Mouse (Mus musculus): ENCODE measurements around the gene Gatad2b.
A peak's percentile ranks its signal among the peaks of the same experiment; 100 is the strongest.

The Gatad2b gene

DNA sequence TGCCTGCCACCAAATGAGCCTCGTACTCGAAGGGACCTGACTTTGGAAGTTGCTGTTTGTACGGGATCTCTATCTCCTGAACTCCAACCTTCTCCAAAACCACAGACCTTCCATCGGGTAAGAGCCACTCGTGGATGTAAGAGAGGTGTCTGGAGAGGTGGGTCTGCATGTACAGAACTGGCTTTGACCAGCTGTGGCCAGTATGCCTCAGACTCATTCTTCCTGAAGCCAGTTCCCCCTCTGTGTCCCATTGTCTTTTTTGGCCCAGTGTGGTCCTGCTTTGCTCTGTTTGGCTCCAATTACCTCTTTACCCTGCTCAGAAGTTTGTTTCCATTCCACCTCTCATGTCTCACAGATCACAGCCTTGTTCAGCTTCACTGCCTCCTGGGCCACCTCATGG, 85.5 kb downstream of the Gatad2b start:
- no peak for DNase-seq (ENCODE audit: low spot score)

DNA sequence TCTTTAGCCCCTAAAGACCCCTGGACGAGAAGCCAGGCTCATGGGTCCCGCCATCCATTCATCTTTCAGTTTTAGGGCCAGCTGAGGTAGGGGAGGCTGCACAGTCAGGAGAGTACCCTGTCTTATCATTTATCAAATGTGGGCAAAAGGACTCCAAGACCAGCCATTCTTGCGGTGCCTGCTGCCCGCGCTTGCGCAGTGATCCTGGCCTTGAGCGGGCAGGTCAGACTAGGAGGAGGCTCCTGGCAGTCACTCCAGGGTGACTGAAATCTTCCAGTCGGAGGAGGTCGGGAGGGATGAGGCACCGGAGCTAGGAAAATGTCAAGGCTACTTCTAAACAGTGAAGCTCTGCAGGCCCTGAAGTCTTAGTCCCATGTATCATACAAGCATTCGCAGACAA, 88.7 kb downstream of the Gatad2b start:
- no peak for DNase-seq (ENCODE audit: low spot score)

DNA sequence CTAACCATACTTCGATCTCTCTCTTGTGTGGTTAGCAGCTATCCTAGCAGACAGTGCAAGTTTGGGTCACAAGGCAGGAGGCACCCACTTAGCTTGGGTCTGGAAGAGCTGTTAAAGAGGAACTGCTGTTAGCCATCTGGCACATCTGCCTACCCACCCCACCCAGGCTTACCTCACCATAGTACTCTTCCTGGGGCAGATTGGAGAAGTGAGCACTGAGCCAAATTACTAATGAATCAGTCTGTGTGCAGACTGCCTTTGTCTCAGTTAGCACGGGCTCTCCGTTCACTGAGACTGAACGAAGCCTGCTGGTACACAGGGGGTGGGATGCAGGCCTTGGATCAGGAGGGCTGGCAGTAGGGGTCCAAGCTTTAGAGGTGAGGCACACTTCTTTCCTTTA, 90.7 kb downstream of the Gatad2b start:
- DNase-seq (ENCODE audit: low spot score): peak; percentile 65

DNA sequence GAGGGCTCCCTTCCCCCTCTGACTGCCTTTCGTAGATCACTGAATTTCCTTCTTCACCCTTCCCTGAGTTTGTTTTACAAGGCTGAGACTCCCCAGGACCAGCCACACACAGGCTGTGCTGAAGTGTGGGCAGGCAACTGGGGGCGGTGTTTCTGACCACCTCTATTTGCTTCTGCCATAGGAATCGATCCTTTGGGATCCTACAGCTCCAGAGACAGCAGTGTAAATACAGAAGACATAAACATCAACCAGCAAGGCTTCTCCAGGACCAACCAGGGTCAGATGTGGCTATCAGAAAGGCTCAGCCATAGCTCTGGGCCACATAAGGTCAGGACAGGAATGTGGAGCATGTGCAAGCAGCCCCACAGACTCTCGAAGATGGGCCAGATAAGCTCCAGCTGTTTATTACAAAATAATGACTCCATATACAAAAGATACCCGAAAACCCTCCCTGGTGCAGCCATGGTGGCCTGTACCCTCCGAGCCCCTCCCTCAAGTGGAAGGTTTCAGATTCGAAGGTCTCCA, 91.9 kb downstream of the Gatad2b start:
- no peak for DNase-seq (ENCODE audit: low spot score)

DNA sequence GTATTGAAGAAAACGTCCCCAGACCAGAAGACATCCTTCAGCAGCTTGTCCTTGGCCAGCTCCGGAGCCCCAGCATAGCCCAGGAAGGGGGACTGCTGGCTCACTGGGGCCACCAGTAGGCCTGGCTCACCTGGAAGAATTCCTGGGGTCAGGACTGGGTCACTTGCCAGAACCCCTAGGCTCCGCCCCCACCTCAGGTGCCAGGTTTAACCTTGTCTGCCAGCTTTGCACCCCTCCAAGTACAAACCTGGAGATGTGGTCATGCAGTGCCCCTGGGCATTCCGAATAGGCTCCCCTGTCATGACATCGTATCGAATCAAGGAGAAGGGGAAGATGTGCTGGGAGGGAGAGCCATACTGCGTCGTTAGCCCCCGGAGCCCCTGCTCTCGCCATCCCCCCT, 93.8 kb downstream of the Gatad2b start:
- no peak for DNase-seq (ENCODE audit: low spot score)

DNA sequence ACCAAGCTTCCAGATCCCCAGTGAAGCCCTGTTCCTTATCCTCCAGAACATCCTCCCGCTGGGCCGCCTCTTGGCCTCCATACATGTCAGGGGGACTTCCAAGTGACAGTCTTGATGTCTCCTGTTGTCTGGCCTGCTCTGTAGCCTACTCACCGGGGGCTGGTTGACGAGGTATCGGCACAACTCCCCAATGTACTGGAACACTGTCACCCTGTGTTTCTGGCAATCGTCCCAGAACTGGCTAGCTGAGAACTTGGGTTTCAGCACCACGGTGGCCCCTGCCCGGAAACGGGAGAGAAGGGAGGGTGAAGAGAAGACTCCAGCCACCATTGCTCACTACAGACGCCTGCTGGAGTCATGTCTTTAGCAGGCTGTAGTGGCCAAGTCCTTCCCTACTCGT, 94.5 kb downstream of the Gatad2b start:
- peak; percentile 58 for DNase-seq (ENCODE audit: low spot score)

DNA sequence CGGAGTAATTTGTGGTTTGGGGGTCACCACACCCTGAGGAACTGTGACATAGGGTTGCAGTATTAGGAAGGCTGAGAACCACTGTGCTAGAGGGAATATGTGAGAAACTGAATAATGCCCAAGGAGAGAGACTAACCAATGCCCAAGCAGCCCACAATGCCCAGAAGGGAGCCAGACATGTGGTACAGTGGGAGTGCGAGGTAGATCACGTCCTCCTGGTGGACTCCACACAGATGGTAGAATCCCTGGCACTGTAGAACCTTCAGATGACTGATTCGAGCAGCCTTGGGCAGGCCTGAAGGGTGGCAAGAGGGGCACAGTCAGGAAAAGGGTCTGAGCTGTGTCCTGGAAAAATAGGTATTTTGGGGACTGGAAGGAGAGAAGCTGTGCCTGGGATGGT, 95.2 kb downstream of the Gatad2b start:
- no peak for DNase-seq (ENCODE audit: low spot score)

DNA sequence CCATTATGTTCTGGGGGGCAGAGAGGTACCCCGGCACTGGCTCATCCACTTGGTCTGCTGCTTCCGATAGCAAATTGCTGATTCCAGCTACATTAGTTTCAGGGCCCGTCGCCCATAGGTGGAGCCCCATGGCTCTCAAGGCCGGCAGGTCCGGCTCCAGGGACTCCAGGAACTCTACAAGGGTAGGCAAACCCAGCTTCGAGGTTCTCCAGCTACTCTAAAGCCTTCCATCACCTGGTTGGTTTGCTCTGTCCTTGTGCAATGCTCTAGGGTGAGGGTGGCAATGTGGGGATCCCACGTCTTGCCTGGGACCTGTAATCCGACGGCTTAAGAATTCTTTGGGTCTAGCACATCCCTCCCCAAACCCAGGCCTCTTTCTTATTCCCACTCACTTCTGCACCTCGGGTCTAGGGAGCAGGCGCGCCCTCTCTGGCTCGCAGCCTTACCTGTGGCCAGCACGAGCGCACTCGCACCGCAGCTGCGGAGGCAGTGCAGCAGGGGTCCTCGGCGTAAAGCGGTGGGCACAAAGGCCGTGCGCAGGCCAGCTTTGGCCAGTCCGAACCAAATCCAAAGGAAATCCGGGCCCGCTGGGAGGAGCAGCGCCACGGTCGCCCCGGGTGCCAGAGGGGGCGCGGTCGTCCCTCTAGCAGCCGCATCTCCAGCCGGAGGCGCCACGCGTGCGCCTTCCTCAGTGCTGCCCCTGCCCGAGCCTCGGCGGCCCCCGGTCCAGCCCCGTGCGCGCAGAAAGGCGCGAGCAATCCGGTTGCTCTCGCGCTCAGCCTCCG, 95.9 kb downstream of the Gatad2b start:
- DNase-seq (ENCODE audit: low spot score): no peak

DNA sequence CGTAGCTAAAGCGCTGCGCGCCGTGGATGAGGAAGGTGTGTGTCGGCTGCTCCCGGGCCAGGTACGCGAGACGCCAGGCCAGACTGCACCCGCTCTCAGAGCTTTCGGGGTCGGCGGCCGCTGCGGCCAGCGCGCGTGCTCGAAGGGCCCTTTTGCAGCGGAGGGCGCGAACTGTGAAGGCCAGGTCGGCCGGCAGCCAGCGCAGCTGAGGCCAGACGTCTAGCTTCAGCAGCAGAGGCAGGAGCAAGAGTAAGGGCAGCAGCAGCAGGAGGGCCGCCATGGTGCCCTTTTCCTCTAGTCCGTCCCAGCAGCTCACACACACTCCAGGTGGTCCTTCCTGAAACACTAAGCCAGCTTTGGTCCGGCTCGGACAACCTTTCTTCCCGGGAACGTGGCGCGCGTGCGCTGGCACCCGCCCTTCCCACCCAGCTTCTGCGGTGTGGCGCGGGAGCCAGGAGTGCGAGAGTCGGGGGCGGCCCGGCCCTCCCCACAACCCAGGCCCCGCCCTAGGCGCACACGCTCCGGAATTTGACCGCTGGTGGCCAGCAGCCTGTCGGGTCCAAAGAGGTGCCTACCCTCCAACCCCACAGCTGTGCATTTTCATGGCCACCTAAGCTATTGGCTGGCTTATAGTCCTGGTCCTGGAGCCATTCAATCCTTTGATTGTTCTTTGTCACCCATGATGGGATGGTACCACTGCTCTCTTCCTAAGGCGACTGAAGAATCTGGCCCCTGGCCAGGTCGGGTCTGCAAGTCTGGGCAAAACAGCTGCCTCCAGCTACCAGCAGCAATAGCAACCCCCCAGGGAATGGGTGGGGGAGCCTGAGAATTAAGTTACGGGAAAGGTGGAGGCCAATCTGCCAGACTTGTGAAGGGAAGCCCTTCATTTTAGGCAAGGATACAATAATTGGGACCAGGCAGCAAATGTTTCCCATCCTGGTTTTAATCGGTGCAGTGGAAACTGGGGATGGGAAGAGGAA, 96.8 kb downstream of the Gatad2b start, which contains the start of gene Slc27a3:
Gene Slc27a3, minus strand, starts transcription at position 428 of the 980 bp plus-strand sequence.
- DNase-seq (ENCODE audit: low spot score): no peak

DNA sequence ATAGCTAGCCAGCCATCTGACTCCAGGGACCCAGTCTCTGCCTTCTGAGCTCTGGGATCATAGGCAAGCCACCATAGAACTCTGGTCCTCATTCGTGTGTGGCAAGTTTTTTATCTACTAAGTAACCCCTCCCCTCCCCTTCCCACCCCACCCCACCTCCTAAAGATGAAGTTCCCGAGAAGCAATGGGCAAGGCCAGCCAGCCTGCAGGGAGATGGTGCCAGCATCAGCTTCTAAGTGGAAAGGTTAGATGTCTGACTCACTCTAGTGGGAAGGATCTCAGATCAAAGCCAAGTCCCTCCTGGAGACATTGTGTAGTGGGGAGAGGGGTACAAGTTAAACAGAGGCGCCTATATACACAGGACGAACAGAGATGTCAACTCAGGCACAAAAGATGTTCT, 98.0 kb downstream of the Gatad2b start:
- no peak for DNase-seq (ENCODE audit: low spot score)

DNA sequence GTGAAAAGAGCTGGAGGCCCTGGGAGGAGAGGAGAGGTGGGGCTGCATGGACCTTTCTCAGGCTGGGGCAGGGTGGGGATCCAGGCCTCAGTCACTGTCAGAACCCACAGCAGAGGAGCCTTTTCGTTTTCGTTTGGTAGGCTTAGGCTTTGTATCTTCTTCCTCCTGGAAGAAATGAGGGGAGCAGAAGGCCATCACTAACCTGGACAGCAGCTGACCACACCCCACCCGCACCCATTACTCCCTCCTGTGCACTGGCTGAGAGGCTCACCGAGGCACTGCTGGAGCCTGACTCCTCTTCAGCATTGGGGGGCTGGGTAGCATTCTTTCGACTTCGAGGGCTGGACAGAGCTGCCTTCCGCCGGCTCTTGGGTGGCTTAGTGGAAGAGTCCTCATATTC, 99.0 kb downstream of the Gatad2b start:
- no peak for DNase-seq (ENCODE audit: low spot score)

DNA sequence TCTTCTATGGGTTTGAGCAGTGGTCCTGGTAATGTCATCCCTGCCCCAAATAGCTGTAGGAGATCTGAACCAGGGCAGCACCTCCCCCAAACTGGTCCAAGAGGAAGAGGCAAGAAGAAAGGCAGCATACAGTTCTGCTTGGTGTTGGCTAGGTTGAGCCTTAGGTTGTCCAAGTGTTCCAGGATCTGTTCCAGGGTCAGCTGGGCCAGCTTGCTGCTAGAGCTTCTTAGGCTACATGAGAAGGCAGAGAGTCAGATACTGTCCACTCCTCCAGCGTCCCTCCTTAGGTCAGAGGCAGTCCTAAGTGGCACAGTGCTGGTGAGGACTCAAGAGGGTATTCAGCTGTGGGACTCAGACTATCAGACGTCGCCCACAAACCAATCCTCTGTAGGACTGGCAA, 99.7 kb downstream of the Gatad2b start:
- no peak for DNase-seq (ENCODE audit: low spot score)

DNA sequence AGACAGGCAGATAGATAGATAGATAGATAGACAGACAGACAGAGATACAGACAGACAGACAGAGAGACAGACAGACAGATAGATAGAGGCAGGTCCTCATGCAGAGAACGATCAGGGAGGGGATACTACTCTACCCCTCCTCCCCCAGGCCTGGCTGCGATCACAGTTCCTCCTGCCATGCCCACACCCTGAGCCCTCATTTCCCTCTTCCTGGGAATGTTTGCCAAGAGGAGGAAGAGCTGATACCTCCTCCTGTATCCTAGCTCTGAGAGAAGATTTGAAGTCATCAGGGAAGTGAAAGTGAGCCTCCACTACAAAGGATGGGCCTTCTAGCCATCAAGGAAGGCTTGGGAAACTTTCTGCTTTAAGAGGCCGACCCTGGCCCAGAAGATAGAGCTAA, 102.7 kb downstream of the Gatad2b start:
- no peak for DNase-seq (ENCODE audit: low spot score)

DNA sequence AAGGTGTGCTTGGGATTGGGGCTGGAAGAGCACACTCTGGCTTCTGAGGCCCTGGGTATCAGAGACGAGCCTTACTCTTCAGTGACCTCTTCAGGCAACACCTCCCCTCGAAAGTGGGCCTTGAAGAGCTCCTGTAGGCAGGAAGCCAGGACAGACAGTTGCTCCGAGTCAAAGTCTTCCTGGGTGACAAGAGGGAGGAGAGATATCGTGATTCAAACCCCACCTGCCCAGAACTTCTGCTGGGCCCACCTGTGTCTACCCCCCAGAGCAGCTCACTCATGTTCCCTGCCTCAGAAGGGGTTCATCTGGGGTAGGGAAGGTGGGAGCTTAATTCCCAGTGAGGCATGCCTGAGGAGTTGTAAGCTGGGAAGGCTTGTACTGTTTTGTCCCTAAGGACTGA, 108.0 kb downstream of the Gatad2b start:
- DNase-seq (ENCODE audit: low spot score): no peak

DNA sequence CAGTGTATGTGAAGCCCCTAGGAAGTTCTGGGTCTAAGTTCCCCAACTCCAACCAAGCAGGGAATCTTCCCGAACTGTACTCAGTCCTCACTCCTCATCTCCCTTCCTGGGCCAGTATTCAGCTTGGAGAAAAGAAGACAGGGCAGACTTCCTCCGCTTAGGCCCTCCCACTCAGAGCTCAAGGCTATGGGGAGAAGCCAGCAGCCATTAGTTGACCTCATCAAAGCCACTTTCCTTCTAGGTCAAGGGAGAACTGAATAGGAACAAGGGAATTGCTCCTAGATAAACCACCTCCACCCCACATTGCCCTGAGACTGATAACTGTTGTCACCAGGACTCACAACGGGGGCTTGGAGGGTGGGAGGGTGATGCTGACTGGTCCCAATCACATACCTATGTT, 111.1 kb downstream of the Gatad2b start:
- no peak for DNase-seq (ENCODE audit: low spot score)

DNA sequence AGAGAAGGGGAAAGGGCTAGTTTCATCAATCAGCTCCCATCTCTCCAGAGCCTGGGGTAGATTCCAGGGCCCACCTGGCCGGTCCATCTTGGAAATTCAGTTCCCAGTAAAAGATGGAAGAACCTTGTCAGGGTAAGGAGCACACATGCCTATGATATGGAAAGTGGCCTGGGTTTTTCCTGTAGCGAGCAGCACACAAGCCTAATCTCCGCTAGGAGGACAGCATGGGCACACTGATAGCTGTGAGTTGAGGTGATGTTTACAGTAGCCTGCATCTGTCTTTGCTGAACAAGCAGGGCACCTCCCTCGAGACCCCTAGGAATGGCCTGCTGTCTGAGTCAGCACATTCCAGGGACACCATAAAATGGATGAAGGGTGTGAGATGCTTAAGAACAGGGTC, 111.6 kb downstream of the Gatad2b start:
- no peak for DNase-seq (ENCODE audit: low spot score)

DNA sequence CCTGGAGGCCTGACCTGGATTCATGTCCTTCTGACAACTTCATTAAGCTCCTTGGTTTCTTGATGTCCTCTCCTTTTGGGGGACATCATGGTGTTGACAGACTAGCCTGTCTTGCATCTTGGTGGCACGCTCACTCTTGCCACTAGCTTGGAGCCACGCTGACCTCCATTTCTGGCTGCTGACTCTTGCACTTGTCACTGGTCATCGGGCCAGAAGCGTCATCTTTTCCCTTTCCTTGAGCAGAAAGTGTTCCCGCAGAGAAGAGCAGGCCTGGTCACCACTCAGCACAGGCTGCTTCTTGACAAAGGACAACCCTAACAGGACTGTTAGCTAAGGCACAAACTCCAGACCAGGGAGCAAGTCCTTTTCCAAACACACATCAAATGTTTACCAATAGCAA, 113.4 kb downstream of the Gatad2b start:
- DNase-seq (ENCODE audit: low spot score): no peak

DNA sequence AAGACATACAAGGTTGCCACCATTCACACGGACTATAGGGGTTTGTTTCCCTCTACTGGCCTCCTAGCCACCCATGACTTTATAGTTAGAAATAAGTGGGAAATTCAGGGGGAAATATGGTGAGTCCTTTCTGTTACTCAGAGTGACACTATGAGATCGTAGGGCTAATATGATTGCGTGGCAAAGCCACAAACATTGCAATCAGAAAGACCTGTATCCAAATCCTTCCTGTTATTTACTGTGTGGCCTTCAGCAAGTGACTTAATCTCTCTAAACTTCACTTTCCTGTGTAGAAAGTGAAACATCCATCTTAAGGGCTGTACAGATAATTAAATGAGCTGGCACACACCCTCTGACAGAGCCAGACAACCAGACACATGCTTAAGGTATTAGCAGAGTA, 115.7 kb downstream of the Gatad2b start:
- DNase-seq (ENCODE audit: low spot score): no peak

DNA sequence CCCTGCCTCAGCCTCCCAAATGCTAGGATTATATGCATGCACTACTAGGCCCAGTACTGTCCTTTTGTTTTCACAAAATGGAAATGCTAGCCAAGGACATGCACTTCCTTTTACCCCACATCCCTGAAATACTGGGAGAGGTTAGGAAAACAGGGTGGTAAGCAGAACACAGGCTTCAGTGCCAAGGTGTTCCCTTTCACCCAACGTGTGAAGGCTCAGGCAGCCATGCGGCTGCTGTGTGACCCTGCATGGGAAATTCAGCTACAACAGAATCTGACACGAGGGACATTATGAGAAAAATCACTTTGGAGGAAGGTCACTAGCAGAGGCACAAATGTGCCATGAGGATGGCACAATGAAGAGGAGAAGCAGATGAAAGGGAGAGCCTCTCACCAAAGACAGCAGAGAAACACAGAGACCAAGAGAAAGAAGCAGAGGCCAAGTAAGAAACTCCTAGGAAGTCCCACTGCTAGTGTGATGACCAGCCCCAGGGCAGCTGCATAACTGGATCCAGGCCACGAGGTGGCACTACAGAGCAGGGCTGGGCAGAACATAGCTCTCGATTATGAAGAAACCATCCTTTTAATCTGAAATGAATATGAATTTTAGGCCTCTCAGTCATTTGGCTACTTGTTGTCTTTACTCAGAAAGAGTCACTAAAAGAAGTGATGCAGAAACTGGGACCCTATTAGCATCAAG, 119.5 kb downstream of the Gatad2b start:
- DNase-seq (ENCODE audit: low spot score): peak; percentile 73

DNA sequence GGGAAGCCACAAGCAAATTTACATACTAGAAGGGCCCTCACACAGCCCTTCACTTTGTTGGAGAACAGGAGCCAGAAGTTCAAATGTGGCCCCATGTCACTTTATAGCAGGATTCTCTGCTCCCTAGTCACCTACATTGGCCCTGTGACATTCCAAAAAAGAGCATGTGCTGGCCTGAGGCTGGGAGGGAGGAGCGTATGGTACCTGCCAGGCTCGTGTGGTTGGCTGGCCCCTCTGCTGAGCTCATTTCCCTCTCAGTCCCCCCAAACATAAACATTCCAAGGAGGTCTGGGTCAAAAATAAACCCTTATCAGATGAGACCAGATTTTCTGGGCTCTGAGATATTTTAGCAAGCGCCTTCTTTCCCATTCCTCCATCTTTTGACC, 120.0 kb downstream of the Gatad2b start:
- DNase-seq (ENCODE audit: low spot score): no peak
